Mouse (Mus musculus) frontal cortex, adult (tissue): ENCODE measurements around the gene Prkag3.
A peak's percentile ranks its signal among the peaks of the same experiment; 100 is the strongest.

Experiments used
- ATAC-seq: cut with Nextera tagmentation; 2 replicates; pipeline ENCODE4 v1.9.2; 2017; ENCODE audit warnings: mild to moderate bottlenecking, moderate library complexity, mixed read lengths; ENCODE audit not compliant: low TSS enrichment

Gene Prkag3

GRCm38 (mm10) chr1:74713099-74713858, 35.7 kb downstream of the Prkag3 start, which contains the start of gene Cyp27a1:
Cyp27a1 (plus strand) TSS chr1:74713574.
- peak; percentile 47; the same call in 1 of the 2 replicates for ATAC-seq

GRCm38 (mm10) chr1:74712461-74713098, 36.4 kb downstream of the Prkag3 start:
- no peak for ATAC-seq

GRCm38 (mm10) chr1:74712046-74712445, 37.0 kb downstream of the Prkag3 start:
- ATAC-seq: no peak

- no peak for ATAC-seq
Observed at GRCm38 (mm10) chr1:74709566-74709965, 39.5 kb downstream of the Prkag3 start.

- ATAC-seq: no peak
Observed at GRCm38 (mm10) chr1:74705016-74705415, 44.0 kb downstream of the Prkag3 start.

GRCm38 (mm10) chr1:74704156-74704555, 44.9 kb downstream of the Prkag3 start:
- peak; percentile 34; the same call in 1 of the 2 replicates for ATAC-seq

GRCm38 (mm10) chr1:74702142-74702553, 46.9 kb downstream of the Prkag3 start:
- no peak for ATAC-seq

- ATAC-seq: no peak
Observed at GRCm38 (mm10) chr1:74698791-74699190, 50.2 kb downstream of the Prkag3 start.

- ATAC-seq: no peak
Observed at GRCm38 (mm10) chr1:74698353-74698752, 50.7 kb downstream of the Prkag3 start.

GRCm38 (mm10) chr1:74697416-74697815, 51.6 kb downstream of the Prkag3 start:
- no peak for ATAC-seq

GRCm38 (mm10) chr1:74695836-74696235, 53.2 kb downstream of the Prkag3 start:
- no peak for ATAC-seq

- ATAC-seq: peak; percentile 65
Observed at GRCm38 (mm10) chr1:74693891-74694583, 55.0 kb downstream of the Prkag3 start.
